Mouse (Mus musculus): ENCODE measurements around the gene Shc3.

DNA sequence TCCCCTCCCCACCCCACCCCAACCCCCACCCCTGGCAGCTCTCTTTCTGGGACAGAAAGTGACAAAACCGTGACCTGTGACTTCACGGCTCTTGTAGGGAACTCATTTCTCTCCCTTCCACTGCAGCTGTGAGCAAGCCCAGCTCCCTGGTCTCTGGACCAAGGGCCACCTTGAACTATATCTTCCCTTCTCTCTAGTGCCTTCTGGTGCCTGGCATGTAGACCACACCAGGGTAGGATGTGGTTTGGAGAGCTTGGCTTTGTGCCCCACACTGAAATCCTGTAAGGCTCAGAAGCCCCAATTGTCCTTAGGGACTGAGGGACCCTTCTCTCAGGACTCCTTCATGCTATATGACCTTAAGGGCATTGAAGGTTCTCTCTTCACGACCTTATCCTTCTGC, 135.8 kb downstream of the Shc3 start:
- TF ChIP-seq POLR2A (IDR thresholded peaks at IDR 0.05; ENCODE audit: low read depth, low read length) (no peak), CTCF (conservative IDR thresholded peaks at IDR 0.05 in 1 of 2, IDR thresholded peaks at IDR 0.05 in 1 of 2; ENCODE audit: low read depth in 2 of 2, low read length in 2 of 2) (no peak)

Data from CH12.LX (cell line).